Mouse (Mus musculus) adrenal gland, postnatal 36 days (tissue): ENCODE measurements around the gene Cbfa2t2. TPM values are rescaled to one million over a fixed set of nuclear protein-coding genes. Genes with fewer than 3 reads are reported as not detected.
"Not testable (repeated sequence)": the region's sequence is repeated elsewhere in the genome, so short reads cannot be mapped to it uniquely, and the experiment has no call there.

Experiments used
- DNase-seq, 2 experiments: peaks; one replicate each; pipeline ENCODE4 v3.0.0; 2021; ENCODE audit warnings: mixed read lengths in 1 of 2
- total RNA-seq, 2 experiments: library from RNA; stranded (reverse); gene quantifications; 2 replicates each; pipeline ENCODE4 v1.2.3; 2021

The Cbfa2t2 gene
- total RNA-seq, 2 experiments from 2014 or later: 30.7 to 40.9 TPM

DNA sequence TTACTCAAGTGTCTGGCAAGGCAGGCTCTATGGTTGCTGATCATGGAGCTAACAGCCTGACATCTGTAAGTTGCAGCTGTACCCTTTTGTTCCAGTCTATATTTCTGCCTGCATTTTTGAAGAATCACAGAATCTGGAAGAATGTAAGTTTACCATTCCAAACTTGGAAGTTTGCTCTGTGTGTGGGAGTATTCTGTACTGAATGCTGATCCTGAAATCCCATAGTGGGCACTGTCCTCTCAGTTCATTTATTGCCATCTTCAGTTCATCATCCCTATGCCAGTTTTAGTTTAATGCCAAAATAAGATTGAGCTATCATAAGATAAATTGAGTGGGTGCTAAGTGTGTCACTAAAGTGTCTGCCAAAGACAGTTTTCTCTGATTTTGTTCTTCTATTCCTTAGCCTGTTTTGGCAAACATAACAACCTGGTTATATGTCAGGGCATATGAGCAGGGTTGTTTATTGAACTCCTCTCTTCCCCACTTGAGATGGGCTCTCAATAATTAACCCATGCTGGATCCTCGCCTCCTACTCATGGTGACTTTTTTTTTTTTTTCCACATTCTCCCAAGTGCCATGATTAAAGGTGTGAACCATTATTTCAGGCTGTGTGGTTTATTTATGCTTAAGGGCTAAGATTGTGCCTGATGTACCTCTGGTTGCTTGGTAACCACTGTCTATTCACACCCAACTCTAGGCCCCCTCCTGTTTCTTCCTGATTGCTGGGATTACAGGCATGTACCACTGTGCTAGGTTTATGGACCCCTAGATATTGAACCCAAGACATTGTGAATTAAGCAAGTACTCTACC, 38.2 kb downstream of the Cbfa2t2 start:
- DNase-seq: no peak

DNA sequence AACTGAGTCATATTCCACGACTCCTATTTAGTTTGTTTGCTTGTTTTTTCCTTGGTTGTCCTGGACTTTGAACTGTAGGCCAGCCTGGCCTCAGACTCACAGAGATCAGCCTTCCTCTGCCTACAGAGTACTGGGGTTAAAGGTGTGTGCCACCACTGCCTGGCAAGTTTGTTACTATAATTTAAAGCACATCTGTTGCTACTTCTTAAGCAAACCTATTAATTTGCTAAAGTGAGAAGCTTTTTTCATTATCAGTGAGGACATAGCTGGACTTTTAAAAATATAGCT, 38.7 kb downstream of the Cbfa2t2 start:
- no peak for DNase-seq

DNA sequence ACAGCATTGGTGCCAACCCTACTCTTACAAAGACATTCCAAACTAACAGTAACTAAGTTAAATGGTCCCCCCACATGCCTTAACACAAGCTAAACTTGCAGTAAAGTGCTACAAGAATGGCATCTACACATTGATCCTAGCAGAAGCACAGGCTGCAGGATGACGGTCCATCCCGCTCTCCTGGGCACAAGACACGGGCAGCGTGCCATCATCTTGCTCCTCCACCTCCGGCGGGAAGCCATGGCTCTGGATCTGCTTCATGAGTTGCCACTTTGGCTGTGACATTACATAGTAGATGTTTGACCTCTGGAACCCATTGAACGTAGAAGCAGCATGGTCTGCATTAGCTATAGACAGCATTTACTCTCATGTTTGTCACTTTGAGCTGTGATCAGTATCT, 39.6 kb downstream of the Cbfa2t2 start:
- DNase-seq: no peak

DNA sequence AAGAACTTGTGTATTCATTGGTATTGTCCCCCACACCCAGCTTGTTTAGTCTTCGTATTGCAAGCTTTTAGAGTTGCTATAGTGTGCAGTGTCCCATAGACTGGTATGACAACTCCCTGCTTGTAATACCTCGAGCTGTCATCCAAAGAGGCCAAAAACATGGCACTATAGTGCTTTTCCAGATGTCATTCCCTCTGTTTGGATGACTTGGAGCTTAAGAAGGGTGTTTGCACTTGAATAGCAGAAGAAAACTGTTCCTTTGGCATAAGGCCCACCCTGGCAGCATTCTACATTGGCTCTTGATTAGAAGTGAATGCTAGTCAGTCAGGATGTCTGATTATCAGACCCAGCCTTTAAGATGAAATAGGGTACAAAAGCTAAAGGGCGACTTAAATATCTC, 40.7 kb downstream of the Cbfa2t2 start:
- DNase-seq: no peak

DNA sequence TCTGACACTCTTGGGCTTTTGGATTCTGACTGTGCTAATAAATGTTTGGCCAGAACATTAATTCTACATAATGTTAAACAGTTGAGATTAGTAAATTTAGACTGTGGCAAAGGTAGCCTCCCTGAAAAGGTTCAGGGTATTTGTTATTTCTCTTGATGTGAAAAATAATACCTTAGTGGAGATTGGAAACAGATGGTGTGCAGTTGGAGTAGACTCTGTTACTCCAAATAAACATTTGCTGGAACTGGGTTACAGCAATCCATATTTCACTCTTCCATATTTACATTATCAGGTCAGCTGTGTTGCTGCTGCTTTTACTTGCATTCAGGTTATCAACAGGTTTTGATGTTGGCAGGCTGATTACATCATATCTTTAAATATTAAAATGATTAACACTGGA, 55.5 kb downstream of the Cbfa2t2 start:
- no peak for DNase-seq

DNA sequence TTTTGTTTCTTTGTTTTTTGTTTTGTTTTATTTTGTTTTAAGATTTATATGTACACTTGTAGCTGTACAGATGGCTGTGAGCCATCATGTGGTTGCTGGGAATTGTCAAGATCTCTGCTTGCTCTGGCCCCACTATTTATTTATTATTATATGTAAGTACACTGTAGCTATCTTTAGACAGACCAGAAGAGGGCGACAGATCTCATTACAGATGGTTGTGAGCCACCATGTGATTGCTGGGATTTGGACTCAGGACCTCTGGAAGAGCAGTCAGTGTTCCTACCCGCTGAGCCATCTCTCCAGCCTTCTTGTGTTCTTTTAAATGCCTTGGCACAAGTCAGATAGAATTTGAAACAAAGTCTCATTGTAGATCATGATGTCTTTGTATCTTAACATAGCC, 57.3 kb downstream of the Cbfa2t2 start:
- not testable (repeated sequence) for DNase-seq

DNA sequence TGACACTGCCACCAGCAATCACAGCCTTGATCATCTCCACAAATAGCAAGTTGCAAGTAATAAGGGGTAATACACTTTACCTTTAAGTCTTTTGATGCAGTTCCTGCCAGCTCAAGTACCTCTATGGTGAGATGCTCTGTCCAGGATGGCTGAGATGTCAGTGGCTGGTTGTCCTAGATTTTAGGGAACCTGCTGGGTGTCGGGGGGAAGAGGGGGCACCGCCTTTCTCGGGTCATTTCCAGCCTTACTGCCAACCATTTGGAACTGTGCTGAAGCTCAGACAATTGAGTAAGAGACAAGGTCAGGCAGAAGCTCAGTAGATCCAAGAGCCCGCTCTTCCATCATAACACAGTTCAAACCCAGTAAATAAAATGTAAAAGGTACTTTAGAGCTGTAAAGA, 58.7 kb downstream of the Cbfa2t2 start:
- no peak for DNase-seq

DNA sequence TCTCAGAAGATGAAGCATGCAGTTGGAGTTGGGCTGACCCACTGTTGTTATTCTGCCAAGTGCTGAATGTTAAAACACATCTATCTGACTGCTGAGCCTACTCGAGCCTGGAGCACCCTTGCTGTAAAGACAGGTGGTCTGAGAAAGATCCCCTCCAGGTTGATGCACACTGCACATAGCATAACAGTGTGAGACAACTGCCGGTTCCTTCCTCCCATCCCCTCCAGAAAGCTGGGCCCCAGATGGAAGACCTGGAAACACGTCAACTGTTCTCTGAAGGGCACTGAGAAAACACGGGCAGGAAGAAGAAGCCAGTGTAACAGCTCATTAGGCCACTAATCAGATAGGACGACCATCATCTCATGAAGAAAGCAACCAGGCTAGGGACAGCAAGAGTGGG, 62.3 kb downstream of the Cbfa2t2 start:
- no peak for DNase-seq

DNA sequence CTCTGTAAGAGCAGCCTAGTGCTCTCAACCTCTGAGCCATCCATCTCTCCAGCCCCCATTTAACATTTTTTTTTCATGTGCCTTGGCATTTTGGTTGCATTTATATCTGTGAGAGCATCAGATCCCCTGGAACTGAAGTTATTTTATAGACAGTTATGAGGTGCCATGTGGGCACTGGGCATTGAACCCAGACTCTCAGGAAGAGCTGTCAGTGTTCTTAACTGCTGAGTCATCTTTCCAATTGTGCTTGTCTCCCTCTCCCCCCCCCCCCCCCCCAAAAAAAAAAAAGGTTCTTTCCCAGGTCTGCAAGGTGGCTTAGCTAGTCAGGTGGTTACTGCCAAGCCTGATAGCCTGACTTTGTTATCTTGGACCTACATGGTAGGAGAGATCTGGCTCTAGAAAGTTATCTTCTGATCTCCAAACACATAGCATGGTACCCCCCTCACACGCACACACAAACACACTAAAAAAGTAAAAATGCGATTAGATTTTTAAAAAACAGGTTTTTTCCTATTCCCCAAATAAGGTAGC, 63.5 kb downstream of the Cbfa2t2 start:
- no peak for DNase-seq

DNA sequence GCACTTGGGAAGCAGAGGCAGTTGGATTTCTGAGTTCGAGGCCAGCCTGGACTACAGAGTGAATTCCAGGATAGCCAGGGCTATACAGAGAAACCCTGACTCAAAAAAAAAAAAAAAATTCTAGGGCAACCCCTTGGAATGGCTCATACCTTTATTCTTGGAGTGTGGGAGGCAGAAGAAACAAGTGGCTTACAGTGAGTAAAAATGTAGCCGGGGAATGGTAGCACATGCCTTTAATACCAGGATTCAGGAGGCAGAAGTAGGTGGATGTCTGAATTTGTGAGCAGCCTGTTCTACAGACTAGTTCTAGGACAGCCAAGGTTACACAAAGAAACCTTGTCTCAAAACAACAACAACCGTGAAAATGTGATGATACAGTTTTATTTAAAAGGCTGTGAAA, 64.5 kb downstream of the Cbfa2t2 start:
- no peak for DNase-seq

DNA sequence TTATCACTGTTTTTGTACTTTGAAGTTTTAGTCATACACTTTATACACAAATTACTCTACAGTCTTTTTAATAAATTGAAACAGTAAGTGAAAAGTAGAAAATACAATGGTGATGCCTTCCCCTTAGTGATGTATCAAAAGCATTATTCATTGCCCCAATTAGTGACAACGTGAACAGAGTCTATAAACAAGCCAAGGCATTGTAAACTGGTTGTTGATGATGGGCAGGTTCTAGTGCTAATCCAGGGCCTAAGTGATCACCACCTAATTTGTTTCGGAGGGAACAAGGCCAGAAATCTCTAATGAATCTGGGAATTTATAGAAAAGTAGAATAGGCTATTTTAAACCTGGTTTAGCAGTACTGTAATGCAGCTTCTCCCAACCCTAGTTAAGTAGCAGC, 70.8 kb downstream of the Cbfa2t2 start:
- DNase-seq: no peak

DNA sequence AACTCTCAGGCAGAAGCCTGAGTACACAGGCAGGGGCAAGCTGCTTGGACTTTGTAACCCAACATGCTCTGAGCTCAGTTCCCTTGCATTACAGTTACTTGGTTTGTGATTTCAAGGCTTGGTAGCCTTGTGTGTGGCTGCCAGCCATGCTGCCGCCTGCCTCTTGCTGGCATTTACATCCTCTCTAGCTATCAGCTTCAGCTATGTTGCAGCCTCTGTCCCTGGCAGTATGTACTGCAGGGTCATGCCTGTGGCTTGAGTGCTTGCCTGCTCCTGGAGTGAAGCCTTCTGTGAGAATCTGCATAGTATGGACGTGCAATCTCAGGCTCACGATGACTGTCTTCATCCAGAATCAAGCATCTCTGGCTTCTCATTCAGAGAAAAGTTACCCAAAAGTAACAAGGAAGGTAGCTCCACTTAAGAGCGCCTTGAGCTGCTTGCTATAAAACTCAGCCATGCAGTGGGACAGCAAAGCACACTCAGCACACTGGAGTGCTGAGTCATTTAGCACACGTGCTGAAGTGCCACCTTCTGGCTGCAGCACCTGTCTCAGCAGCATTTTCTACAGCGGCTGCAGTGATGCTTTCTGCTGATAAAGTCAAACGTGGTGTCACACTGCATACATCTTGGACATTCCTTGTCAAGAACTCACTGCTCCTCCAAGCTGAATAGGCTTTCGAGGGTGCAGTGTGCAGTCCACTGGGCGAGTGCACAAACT, 71.4 kb downstream of the Cbfa2t2 start:
- peak; percentile 39 to 50 for DNase-seq

DNA sequence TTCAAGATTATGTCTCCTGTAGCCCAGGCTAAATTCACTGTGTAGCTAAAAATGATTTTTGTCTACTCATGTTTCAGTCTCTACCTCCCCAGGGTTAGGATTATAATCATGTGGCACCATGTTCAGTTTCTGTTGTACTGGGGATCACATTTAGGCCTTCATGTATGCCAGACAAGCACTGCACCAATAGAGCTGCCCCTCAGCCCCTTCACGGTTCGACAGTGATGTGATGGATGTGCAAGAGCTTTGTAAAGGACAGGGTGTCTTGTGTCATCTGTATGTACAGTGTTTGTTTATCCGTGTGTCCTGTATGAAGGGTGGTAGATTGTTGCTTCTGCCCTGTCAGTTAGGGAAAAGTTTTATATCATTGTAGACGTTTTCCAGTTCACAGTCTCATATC, 72.2 kb downstream of the Cbfa2t2 start:
- no peak for DNase-seq

DNA sequence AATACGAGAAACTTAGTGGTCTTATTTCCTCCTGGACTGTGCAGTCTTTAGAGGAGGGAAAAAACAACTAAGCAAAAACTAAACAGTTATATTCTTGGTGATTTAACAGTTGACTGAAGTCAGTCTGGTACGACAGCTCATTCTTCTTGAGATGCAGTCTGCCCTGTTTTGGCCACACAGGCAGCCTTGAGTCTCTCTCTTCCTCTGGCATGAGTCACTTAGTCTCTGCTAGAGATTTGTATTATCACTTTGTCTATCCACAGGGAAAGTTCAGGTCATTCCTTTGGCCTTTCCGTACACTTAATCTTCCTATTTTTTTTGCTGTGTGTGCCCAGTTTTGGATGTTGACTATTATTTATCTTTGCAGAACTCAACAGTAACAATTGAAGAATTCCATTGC, 73.9 kb downstream of the Cbfa2t2 start:
- peak; percentile 29 to 38 for DNase-seq

DNA sequence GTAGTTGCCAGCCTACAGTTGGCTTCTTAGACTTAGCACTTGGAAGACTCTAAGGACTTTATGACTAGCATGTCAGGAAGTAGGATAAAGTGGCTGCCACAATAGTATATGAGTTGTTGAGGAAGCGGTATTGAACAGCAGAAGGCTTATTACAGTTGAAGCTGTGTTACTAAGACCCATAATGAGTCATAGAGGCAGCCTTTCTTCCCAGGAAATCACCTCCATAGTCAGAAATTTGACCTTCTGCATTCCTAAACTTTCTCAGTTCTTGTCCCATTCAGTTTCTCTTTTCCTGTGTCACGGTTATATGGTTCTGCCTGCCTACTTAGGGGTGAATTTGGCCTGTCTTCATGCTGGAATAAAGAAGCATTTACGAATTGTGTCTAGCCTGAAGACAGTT, 80.7 kb downstream of the Cbfa2t2 start:
- DNase-seq: no peak

DNA sequence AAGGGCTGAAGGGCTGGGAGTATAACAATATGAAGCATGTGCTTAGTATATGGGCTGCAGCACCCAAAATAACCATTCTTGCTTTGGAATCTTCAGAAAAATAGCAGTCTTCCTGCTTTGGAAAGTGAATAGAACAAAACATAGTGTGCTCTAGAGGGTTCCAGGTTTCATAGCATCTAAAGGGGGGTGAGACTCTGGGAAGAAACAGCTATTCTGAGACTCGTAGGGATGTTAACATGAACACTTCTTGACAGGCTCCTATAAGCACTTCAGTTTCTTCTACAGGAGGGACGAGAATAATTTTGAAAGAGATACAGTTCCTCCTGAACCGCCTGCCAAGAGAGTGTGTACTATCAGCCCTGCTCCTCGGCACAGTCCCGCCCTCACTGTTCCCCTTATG, 81.1 kb downstream of the Cbfa2t2 start:
- no peak for DNase-seq

DNA sequence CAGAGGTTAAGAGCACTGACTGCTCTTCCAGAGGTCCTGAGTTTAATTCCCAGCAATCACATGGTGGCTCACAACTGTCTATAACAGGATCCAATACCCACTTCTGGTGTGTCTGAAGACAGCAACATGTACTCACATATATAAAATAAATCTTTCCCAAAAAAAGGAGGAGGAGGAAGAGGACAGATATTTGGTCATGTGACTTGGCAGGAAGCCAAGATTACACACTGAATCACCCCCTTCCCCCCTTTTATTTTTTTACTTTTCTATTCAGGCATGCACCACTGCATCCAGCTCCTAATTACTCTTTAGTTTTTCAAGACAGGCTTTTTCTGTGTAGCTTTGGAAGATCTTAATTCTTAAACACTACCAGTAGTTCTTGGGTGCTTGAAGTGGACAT, 85.2 kb downstream of the Cbfa2t2 start:
- DNase-seq: no peak

DNA sequence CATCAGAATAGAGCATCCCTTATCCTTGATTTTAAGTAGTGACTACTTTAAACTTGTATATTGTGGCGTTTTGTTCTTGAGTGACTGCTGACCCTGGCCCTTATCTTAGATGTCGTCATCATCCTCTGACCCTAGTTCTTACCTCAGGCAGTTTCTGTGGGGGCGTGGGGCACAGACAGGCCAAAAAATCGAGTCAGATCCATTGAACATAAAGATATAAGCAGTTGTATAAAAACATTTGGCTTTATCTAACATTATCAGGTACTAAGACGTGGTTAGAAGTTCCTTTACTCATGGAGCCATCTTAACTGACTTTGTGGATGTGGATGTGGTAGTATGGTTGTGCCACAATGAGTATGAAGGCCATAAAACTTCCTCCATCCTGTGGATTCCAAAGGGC, 86.1 kb downstream of the Cbfa2t2 start:
- DNase-seq: no peak

DNA sequence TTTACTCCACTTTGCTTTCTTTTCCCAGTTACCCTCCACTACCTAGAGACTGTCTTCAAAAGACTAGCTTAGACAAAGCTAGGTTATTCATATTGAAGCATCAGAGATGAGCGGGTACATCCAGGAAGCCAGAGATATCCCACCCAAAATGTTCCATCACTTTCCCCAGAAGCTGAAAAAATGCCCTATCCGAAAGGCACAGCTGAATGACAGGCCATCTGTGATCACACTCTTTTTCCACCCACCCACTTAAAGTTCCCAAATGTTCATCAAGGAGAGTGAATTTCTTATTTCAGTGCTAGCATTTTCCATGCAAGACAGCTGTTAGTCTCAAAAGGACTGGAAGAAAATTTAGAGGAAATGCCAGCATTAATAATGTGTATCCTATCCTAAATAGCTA, 89.0 kb downstream of the Cbfa2t2 start:
- DNase-seq: no peak

DNA sequence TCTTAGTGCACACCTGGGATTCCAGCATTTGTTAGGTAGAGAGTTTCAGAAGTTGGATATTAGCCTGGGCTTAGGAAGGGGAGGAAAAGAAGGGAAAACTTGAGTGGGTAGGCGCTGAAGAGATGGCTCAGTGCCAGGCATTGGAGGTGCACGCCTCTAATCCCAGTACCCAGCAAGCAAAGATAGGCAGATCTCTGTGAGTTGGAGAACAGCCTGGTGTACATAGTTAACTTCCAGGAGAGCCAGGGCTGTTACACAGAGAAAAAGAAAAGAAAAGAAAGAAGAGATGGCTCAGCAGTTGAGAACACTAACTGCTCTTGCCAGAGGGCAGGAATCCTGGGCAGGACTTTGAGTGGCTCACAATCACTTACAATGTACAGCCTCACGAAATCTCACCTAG, 90.2 kb downstream of the Cbfa2t2 start:
- no peak for DNase-seq

DNA sequence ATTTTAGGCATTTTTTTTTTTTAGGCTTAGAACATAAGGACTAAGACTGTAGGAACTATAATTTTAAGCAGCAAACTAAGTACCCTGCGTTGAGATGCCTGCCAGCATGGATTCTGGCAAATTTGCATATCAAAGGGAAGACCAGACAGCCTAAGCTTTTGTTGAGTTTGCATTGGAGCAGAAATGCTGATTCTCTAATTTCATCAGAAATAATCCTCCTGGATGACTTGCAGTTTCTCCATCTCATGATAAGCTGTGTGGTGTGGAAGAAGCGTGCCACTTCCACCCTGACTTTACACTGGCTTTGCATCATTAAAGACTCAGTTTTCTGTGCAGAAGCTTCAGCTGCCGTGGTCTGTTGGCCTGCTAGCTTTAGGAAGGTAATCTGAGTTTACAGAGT, 96.6 kb downstream of the Cbfa2t2 start:
- no peak for DNase-seq

DNA sequence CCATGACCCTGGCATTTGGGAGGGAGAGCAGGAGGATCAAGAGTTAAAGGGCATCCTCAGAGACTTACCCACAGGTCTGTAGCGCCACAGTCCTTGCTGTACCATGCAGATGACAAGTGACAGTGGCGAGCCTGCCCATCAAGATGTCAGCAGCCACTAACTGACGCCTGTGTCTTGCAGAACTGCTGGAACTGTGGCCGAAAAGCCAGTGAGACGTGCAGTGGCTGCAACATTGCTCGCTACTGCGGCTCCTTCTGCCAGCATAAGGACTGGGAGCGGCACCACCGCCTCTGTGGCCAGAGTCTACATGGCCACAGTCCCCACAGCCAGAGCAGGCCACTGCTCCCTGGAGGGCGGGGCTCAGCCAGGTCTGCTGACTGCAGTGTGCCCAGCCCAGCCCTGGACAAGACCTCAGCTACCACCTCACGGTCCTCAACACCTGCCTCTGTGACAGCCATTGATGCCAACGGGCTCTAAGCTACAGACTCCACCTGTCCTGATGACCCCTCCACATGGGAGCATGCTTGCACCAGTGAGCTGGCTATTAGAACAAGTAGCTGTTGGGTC, 98.5 kb downstream of the Cbfa2t2 start:
- no peak for DNase-seq

DNA sequence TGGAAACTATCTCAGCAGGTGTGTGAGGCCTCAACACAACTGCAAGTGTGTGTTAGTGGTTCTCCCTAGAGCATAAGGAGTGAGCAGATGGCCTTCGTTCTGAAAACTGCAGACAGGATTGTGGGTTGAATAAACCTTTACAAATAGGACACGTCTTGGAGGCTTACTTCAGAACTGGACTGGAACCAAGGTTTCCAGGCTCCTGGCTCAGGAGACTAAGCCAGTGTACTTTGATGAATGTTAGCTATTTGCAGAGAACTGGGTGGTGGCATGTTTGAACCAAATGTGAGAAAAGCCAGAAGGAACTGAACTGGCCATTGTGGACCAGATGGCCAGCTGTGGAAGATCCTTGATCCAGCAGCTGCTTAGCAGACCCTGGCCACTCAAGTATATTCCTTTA, 102.0 kb downstream of the Cbfa2t2 start:
- no peak for DNase-seq

DNA sequence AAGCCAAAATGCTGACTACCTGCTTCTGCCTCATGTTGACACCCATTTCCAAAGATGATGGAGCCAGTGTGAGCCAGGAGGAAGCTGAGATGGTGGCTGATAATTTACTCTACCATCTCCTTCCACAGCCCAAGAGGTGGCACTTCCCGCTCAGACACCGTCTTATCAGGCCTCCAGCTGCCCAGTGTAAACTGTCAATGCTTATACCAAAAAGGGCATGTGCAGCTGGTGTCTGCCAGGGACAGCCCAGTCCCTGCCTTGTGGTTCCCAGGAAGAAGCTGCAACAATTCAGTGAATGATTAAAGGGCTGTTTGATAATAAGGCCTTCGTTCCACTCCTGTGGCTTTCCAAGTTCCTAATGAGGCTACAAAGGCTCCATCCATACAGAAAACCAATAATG, 102.4 kb downstream of the Cbfa2t2 start:
- DNase-seq: no peak
